Mouse (Mus musculus) hindbrain, postnatal 0 days (tissue): ENCODE data around the gene Flvcr1. TPM values are rescaled to one million over a fixed set of nuclear protein-coding genes. Genes with fewer than 3 reads are reported as not detected.
"Not testable (repeated sequence)": the region's sequence is repeated elsewhere in the genome, so short reads cannot be mapped to it uniquely, and the experiment has no call there.

Source experiments
- ATAC-seq: fragments of 200-750 bp; cut with Nextera tagmentation; 2 replicates; pipeline ENCODE4 v1.8.0; 2017; ENCODE audit warnings: mild to moderate bottlenecking, moderate TSS enrichment, moderate library complexity
- DNase-seq: peaks from one replicate; pipeline ENCODE4 v3.0.0-alpha.2; 2015; ENCODE audit warnings: low spot score
- H3K27ac ChIP-seq: fragments of 300-500 bp; sonication (generic); 2 replicates; pipeline ENCODE4 v1.5.1; 2014; ENCODE audit warnings: mild to moderate bottlenecking
- H3K27me3 ChIP-seq: fragments of 300-500 bp; sonication (generic); 2 replicates; pipeline ENCODE4 v1.6.1; 2014; ENCODE audit warnings: low read length, mixed read lengths; ENCODE audit not compliant: insufficient read depth
- H3K36me3 ChIP-seq: fragments of 300-500 bp; sonication (generic); 2 replicates; pipeline ENCODE4 v1.6.1; 2014; ENCODE audit warnings: low read length, mixed read lengths; ENCODE audit not compliant: insufficient read depth
- H3K4me1 ChIP-seq: fragments of 300-500 bp; sonication (generic); 2 replicates; pipeline ENCODE4 v1.6.1; 2014; ENCODE audit warnings: antibody characterized with exemption, low read length, mixed read lengths; ENCODE audit not compliant: insufficient read depth
- H3K4me2 ChIP-seq: fragments of 300-500 bp; sonication (generic); 2 replicates; pipeline ENCODE4 v1.6.1; 2014; ENCODE audit warnings: low read depth, mild to moderate bottlenecking, low read length, moderate library complexity, mixed read lengths
- H3K4me3 ChIP-seq: fragments of 300-500 bp; sonication (generic); 2 replicates; pipeline ENCODE4 v1.5.1; 2014; ENCODE audit warnings: low read length
- H3K9ac ChIP-seq: fragments of 300-500 bp; sonication (generic); replicated peaks from 2 replicates; pipeline ENCODE4 v1.6.1; 2014; ENCODE audit warnings: mild to moderate bottlenecking, low read length, moderate library complexity, mixed read lengths
- H3K9me3 ChIP-seq: fragments of 300-500 bp; sonication (generic); 2 replicates; pipeline ENCODE4 v1.6.1; 2016; ENCODE audit warnings: low read length, mixed read lengths
- CTCF ChIP-seq: IDR thresholded peaks from 2 replicates; pipeline ENCODE4 v1.5.1; 2016; ENCODE audit warnings: antibody characterized with exemption, control low read depth, low read depth
- WGBS: fragments of 180-500 bp; shearing (Covaris S2); extraction: QIAGEN DNeasy Blood & Tissue Kit; methylation state at CpG from one replicate; pipeline ENCODE4 v1.1.7; 2014; 5-methylcytosine and 5-hydroxymethylcytosine counted together
- polyA plus RNA-seq: library from polyadenylated mRNA; unstranded; fragments of >200 nt; fragmentation: Nextera tagmentation; extraction: Ambion mirVana; gene quantifications from 2 replicates; pipeline ENCODE4 v1.2.1, GENCODE M21; 2015
- total RNA-seq: library from RNA; depleted of rRNA; stranded (reverse); fragments of >200 nt; gene quantifications from 2 replicates; pipeline ENCODE4 v1.2.3, GENCODE M21; 2014

Gene Flvcr1
- total and polyA plus RNA-seq, 2 experiments from 2014 or later, result 7.3 to 44.9 TPM

DNA sequence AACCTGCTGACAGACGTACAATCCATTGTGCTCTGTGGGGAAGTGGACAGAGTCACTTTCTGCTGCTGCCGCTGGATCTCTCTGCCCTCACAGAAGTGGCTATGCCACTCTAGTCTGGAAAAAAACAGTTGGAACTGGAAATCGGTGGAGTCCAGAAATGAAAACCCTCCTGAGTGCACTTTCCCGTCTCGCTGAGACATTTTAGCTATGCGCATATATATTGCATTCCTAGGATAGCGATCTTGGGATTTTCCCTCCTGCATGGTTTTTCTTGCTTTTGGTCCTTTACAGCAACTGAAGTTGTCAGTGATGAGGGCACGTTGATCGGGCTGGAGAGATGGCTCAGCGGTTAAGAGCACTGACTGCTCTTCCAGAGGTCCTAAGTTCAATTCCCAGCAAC, 4.2 kb upstream of the Flvcr1 start:
- Histone ChIP-seq H3K9ac (no peak overlapping the region), H3K9me3 (no peaks in the 10 kb centered on the region), H3K27me3 (no peaks in the 10 kb centered on the region), H3K36me3 (no peaks in the 10 kb centered on the region), H3K4me3 (no peak overlapping the region), H3K4me1 (peaks cover 7% of the 10 kb centered on the region), H3K4me2 (no peak overlapping the region), H3K27ac (no peak overlapping the region)
- ATAC-seq (no peak), DNase-seq (no peak)
- no peak for TF ChIP-seq CTCF
- 53% methylated on average over 10 of the region's 10 CpGs for WGBS

DNA sequence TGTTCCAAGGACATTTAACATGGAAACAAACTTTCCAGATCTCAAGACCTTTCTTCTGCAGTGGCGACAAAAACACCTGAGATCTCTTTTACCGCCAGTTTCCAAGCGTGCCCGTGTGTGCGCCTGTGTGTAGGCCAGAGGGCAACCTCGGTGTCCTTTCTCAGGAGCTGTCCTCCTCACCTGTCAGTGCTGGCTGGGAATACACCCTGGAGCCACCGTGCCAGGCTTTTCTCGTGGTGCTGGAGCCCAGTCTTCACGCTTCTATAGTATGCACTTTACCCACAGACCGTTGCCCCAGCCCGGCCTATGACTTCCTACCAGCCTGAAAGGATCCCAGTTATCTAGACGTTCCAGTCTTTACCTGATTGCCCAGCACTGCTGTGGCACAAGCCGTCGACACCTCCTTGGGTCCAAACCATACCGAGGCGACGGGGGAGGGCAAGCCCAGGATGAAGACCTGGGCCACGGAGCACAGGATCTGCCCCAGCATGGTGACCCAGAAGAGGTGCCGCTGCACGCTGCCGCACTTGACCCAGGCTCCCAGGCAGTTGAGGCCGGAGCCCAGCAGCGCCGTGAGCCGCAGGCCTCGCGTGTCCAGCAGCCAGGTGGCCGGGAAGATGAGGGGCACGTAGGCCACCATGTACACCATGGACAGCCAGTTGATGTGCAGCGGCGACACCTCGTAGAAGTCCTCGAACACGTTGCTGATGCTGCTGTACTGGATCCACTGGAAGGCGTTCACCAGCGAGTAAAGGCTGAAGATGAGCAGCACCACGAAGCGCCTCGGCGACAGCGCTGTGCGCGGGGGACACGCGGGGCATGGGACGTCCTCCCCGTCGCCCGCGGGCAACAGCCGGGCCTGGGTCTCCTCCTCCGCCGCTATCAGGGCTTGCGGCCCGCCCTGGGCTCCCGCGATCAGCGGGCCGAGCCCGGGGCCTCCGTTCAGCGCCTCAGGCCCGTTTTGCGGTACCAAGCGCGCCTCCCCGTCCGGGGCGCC, 644 bp downstream of the Flvcr1 start:
- 1% methylated on average over 67 of the region's 69 CpGs for WGBS
- no peak for TF ChIP-seq CTCF
- Histone ChIP-seq H3K4me1 (peaks cover 13% of the 10 kb centered on the region), H3K9me3 (no peaks in the 10 kb centered on the region), H3K4me3 (peak overlapping the region; percentile 71), H3K36me3 (no peaks in the 10 kb centered on the region), H3K9ac (peak overlapping the region; percentile 88), H3K4me2 (peak overlapping the region; percentile 96), H3K27ac (peak overlapping the region; percentile 80), H3K27me3 (no peaks in the 10 kb centered on the region)
- DNase-seq (no peak), ATAC-seq (no peak; the same call in 1 of the 2 replicates)

DNA sequence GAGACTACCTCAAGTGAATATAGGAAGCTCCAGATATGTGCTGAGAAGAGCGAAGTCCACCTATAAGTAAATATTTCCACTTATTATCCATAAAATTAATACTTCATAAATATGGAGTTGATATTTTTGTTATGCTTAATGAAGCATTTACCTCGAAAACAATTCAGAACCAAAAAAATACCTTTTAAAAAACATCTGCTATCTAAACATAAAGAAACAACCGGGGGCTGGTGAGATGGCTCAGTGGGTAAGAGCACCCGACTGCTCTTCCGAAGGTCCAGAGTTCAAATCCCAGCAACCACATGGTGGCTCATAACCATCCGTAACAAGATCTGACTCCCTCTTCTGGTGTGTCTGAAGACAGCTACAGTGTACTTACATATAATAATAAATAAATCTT, 2.2 kb downstream of the Flvcr1 start:
- not testable (repeated sequence) for H3K27me3 ChIP-seq, H3K9me3 ChIP-seq, H3K27ac ChIP-seq, DNase-seq, H3K4me2 ChIP-seq, H3K9ac ChIP-seq, H3K36me3 ChIP-seq, ATAC-seq, H3K4me3 ChIP-seq
- WGBS, result 96% methylated on average over 5 of the region's 6 CpGs
- H3K4me1 ChIP-seq, result peaks cover 13% of the 10 kb centered on the region

DNA sequence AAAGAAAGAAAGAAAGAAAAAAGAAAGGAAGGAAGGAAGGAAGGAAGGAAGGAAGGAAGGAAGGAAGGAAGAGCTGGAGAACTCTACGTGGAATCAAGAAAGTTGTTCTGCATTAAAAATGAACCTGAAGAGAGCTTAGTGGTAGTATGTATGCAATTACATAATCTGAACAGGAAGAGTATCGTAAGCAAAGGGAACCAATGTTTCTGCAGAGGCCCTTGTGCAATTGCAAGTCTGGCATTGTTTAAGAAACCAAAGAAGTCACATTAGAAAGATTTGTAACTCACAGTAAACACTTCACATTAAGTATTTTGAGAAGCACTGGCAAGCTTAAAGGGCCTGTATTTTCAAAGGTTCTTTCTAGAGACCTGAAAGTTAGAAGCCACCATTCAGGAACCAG, 2.8 kb downstream of the Flvcr1 start:
- no peak for TF ChIP-seq CTCF
- H3K27ac ChIP-seq, result no peak overlapping the region
- DNase-seq, result no peak
- H3K27me3 ChIP-seq, result no peaks in the 10 kb centered on the region
- no peak for ATAC-seq
- no peaks in the 10 kb centered on the region for H3K9me3 ChIP-seq
- 90% methylated on average over 2 of the region's 2 CpGs for WGBS
- no peak overlapping the region for H3K4me2 ChIP-seq
- H3K9ac ChIP-seq, result no peak overlapping the region
- H3K4me3 ChIP-seq, result no peak overlapping the region
- H3K36me3 ChIP-seq, result no peaks in the 10 kb centered on the region
- peaks cover 13% of the 10 kb centered on the region for H3K4me1 ChIP-seq

DNA sequence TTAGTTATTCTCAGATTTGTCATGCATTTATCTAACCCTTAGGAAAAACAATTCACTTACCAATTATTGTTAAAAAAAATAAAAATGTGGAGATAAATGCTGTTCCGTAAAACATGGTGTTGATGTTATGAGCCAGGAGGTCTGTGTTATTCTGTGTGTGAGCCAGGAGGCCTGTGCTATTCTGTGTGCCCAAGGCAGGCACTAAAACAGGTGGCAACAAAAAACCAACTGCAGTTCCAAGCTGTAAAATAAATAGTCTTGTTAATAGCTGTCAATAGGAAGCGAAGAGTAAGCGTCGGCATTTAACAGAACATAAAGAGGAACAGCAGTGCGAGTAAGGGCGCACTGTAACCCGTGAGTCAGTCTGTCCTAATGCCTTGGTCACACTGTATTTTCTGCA, 4.9 kb downstream of the Flvcr1 start:
- WGBS, result 85% methylated on average over 7 of the region's 7 CpGs

DNA sequence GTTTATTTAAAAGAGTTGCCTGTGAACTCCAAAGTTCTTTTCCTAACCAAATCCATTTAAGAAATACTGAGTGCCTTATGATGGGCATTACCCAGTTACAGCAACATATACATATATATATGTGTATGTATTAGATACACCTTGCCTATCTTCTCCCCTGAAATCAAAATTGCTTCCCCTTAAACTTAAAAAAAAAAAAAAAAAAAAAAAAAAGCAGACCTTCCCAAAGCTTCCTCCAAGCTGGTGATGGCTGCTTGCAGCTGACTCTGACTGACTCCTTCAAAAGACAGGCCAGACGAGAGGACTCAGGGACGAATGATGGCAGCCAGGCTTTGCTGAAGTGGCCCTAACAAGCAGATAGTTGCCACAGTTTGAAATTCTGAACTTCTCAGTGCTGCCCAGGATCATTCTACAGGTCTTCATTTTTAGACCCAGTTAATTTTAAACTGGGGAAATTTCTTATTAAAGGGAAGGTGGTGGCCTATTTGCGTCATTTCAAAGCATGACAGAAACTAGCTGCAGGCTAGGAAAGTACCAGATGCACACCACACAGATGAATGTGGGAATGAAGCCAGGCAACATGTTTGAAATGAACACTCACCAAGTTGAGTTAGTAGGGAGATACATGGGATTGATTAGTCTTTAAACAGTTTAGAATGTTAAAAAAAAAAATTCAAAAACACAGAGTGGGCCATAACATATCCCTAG, 5.6 kb downstream of the Flvcr1 start:
- H3K4me3 ChIP-seq, result no peak overlapping the region
- H3K4me2 ChIP-seq, result no peak overlapping the region
- 81% methylated on average over 3 of the region's 3 CpGs for WGBS
- H3K9me3 ChIP-seq, result no peaks in the 10 kb centered on the region
- H3K9ac ChIP-seq, result no peak overlapping the region
- DNase-seq (no peak), ATAC-seq (no peak)
- no peak for TF ChIP-seq CTCF
- H3K27ac ChIP-seq, result no peak overlapping the region
- peaks cover 6% of the 10 kb centered on the region; the same call in 1 of the 2 replicates for H3K4me1 ChIP-seq
- H3K36me3 ChIP-seq, result peaks cover 4% of the 10 kb centered on the region; the same call in 1 of the 2 replicates
- no peaks in the 10 kb centered on the region for H3K27me3 ChIP-seq

More for the DNA sequence above, 4.9 kb downstream of the Flvcr1 start:
- Histone ChIP-seq H3K9me3 (no peaks in the 10 kb centered on the region), H3K27me3 (no peaks in the 10 kb centered on the region), H3K4me2 (no peak overlapping the region), H3K27ac (no peak overlapping the region), H3K4me3 (no peak overlapping the region), H3K36me3 (peaks cover 4% of the 10 kb centered on the region; the same call in 1 of the 2 replicates), H3K4me1 (peaks cover 6% of the 10 kb centered on the region; the same call in 1 of the 2 replicates), H3K9ac (no peak overlapping the region)
- DNase-seq (no peak), ATAC-seq (no peak)
- no peak for TF ChIP-seq CTCF
